Mouse (Mus musculus): ENCODE measurements around the gene Atxn7l2.
A peak's percentile ranks its signal among the peaks of the same experiment; 100 is the strongest.

- no peak for TF ChIP-seq USF1 (IDR thresholded peaks at IDR 0.05; ENCODE audit: low read depth)
- no peak for TF ChIP-seq CEBPB (IDR thresholded peaks at IDR 0.05; ENCODE audit: insufficient read depth, poor library complexity, severe bottlenecking)
- peak; percentile 70 for TF ChIP-seq POLR2A (IDR thresholded peaks at IDR 0.05; ENCODE audit: insufficient read length, low read depth)
- no peak for TF ChIP-seq TCF3 (IDR thresholded peaks at IDR 0.05; ENCODE audit: insufficient read length, low read depth)
Observed at GRCm38 (mm10) chr3:108200329-108201323, 10.1 kb downstream of the Atxn7l2 start, which contains the start of gene Cyb561d1.

Data from myocyte (in vitro differentiated cells).